Mouse (Mus musculus) intestine, postnatal 0 days (tissue): ENCODE measurements around the gene Ass1. TPM values are rescaled to one million over a fixed set of nuclear protein-coding genes. Genes with fewer than 3 reads are reported as not detected.

Source experiments
- ATAC-seq: fragments of 200-750 bp; cut with Nextera tagmentation; 2 replicates; pipeline ENCODE4 v1.8.0; 2017; ENCODE audit warnings: mild to moderate bottlenecking, moderate TSS enrichment, moderate library complexity
- H3K27ac ChIP-seq: fragments of 300-500 bp; sonication (generic); 2 replicates; pipeline ENCODE4 v1.5.1; 2014; ENCODE audit warnings: mild to moderate bottlenecking, low read depth, low read length, moderate library complexity
- H3K27me3 ChIP-seq: fragments of 300-500 bp; sonication (generic); replicated peaks from 2 replicates; pipeline ENCODE4 v1.6.1; 2014; ENCODE audit warnings: low read length, mixed read lengths; ENCODE audit not compliant: control insufficient read depth, insufficient read depth
- H3K36me3 ChIP-seq: fragments of 300-500 bp; sonication (generic); 2 replicates; pipeline ENCODE4 v1.6.1; 2014; ENCODE audit warnings: mild to moderate bottlenecking, moderate library complexity; ENCODE audit not compliant: control insufficient read depth, insufficient read depth
- H3K4me1 ChIP-seq: fragments of 300-500 bp; sonication (generic); replicated peaks from 2 replicates; pipeline ENCODE4 v1.6.1; 2014; ENCODE audit warnings: antibody characterized with exemption, low read length, mixed read lengths; ENCODE audit not compliant: control insufficient read depth, insufficient read depth
- H3K4me2 ChIP-seq: fragments of 300-500 bp; sonication (generic); replicated peaks from 2 replicates; pipeline ENCODE4 v1.6.1; 2014; ENCODE audit warnings: low read depth, mild to moderate bottlenecking, moderate library complexity
- H3K4me3 ChIP-seq: fragments of 300-500 bp; sonication (generic); 2 replicates; pipeline ENCODE4 v1.5.1; 2014; ENCODE audit warnings: low read depth, low read length
- H3K9ac ChIP-seq: fragments of 300-500 bp; sonication (generic); 2 replicates; pipeline ENCODE4 v1.6.1; 2014; ENCODE audit warnings: mild to moderate bottlenecking, low read depth, low read length
- H3K9me3 ChIP-seq: fragments of 300-500 bp; sonication (generic); 2 replicates; pipeline ENCODE4 v1.6.1; 2016; ENCODE audit warnings: mixed run types; ENCODE audit not compliant: control insufficient read depth
- CTCF ChIP-seq: sonication (generic); IDR thresholded peaks from 2 replicates; pipeline ENCODE4 v1.5.1; 2016; ENCODE audit warnings: low read depth, mild to moderate bottlenecking, control low read depth, antibody characterized with exemption, moderate library complexity
- WGBS: fragments of 180-500 bp; shearing (Covaris S2); extraction: QIAGEN DNeasy Blood & Tissue Kit; methylation state at CpG from one replicate; pipeline ENCODE4 v1.1.7; 2014; 5-methylcytosine and 5-hydroxymethylcytosine counted together
- polyA plus RNA-seq: library from polyadenylated mRNA; unstranded; fragments of >200 nt; fragmentation: Nextera tagmentation; extraction: Ambion mirVana; gene quantifications from 2 replicates; pipeline ENCODE4 v1.2.1, GENCODE M21; 2015

Ass1 gene
- polyA plus RNA-seq, 1 experiment from 2014 or later: 492 TPM

- Histone ChIP-seq H3K9ac (no peak overlapping the region), H3K9me3 (no peaks in the 10 kb centered on the region), H3K27ac (no peak overlapping the region), H3K27me3 (no peaks in the 10 kb centered on the region), H3K4me3 (no peak overlapping the region), H3K36me3 (no peaks in the 10 kb centered on the region), H3K4me2 (no peak overlapping the region), H3K4me1 (no peaks in the 10 kb centered on the region)
- ATAC-seq: no peak
- no peak for TF ChIP-seq CTCF
- WGBS: 86% methylated on average over 7 of the region's 7 CpGs
These were observed 1.1 kb upstream of the Ass1 start for GRCm38 (mm10) chr2:31468857-31469256.

- ATAC-seq: no peak
- no peak overlapping the region for H3K27ac ChIP-seq
These were observed 527 bp upstream of the Ass1 start for GRCm38 (mm10) chr2:31469480-31469879.

GRCm38 (mm10) chr2:31470683-31471385, 827 bp downstream of the Ass1 start:
- Histone ChIP-seq H3K4me1 (no peaks in the 10 kb centered on the region), H3K4me2 (peak overlapping the region; percentile 83), H3K9ac (peak overlapping the region; percentile 58), H3K27ac (peak overlapping the region; percentile 61; the same call in 1 of the 2 replicates), H3K4me3 (peak overlapping the region; percentile 50), H3K27me3 (no peaks in the 10 kb centered on the region), H3K36me3 (peaks cover 10% of the 10 kb centered on the region; the same call in 1 of the 2 replicates), H3K9me3 (no peaks in the 10 kb centered on the region)
- WGBS: 6% methylated on average over 18 of the region's 19 CpGs
- TF ChIP-seq CTCF: no peak
- ATAC-seq: peak; percentile 55

More at GRCm38 (mm10) chr2:31469480-31469879, 527 bp upstream of the Ass1 start:
- WGBS: 37% methylated on average over 7 of the region's 7 CpGs
- H3K4me2 ChIP-seq: peak overlapping the region; percentile 83
- no peaks in the 10 kb centered on the region for H3K27me3 ChIP-seq
- H3K4me3 ChIP-seq: peak overlapping the region; percentile 50
- no peaks in the 10 kb centered on the region for H3K9me3 ChIP-seq
- H3K4me1 ChIP-seq: no peaks in the 10 kb centered on the region
- TF ChIP-seq CTCF: no peak
- no peaks in the 10 kb centered on the region for H3K36me3 ChIP-seq
- no peak overlapping the region for H3K9ac ChIP-seq

- TF ChIP-seq CTCF: no peak
- Histone ChIP-seq H3K9me3 (no peaks in the 10 kb centered on the region), H3K27ac (peak overlapping the region; percentile 41), H3K27me3 (no peaks in the 10 kb centered on the region), H3K4me1 (no peaks in the 10 kb centered on the region), H3K36me3 (peaks cover 18% of the 10 kb centered on the region; the same call in 1 of the 2 replicates), H3K4me3 (peak overlapping the region; percentile 16; the same call in 1 of the 2 replicates), H3K4me2 (peak overlapping the region; percentile 83), H3K9ac (peak overlapping the region; percentile 31; the same call in 1 of the 2 replicates)
- WGBS: 50% methylated on average over 6 of the region's 6 CpGs
- no peak for ATAC-seq
These were observed 1.6 kb downstream of the Ass1 start for GRCm38 (mm10) chr2:31471611-31472010.

DNA sequence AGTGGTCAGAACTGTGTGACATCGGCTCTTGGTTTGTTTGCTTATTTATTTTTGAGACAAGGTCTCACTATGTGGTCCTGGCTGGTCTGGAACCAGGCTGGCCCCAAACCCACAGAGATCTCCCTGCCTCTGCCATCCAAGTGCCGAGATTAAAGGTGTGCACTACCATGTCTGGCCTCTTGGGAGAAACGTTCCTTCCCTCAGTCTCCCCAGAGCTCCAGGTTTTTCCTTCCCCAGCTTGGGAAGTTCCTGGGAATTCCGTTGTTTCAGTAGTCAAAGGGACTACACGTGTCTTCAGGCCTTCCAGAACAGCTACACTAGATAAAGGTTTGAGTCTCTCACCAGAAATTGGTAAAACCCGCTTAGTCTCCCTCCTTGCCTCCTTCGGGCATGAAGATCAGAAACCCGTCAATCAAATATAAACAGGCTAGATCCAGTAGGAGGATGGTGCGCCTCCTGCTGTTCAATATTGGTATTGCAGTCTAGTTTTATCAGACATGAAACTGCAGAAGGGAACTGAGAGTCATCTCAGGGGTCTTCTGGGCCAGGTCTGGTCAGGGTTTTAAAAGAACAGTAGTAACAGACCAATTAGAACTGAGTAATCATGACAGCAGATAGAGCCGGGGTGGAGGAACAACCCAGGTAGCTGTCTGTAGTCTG, 2.5 kb downstream of the Ass1 start:
- Histone ChIP-seq H3K36me3 (peaks cover 27% of the 10 kb centered on the region; the same call in 1 of the 2 replicates), H3K27me3 (no peaks in the 10 kb centered on the region), H3K4me3 (no peak overlapping the region), H3K9ac (no peak overlapping the region), H3K4me1 (no peaks in the 10 kb centered on the region), H3K27ac (0 out of 2 replicates have a peak overlapping the region, but pooled peaks have one; percentile 41), H3K9me3 (no peaks in the 10 kb centered on the region), H3K4me2 (peak overlapping the region; percentile 83)
- no peak for ATAC-seq
- 44% methylated on average over 10 of the region's 10 CpGs for WGBS
- peak; percentile 86 for TF ChIP-seq CTCF

DNA sequence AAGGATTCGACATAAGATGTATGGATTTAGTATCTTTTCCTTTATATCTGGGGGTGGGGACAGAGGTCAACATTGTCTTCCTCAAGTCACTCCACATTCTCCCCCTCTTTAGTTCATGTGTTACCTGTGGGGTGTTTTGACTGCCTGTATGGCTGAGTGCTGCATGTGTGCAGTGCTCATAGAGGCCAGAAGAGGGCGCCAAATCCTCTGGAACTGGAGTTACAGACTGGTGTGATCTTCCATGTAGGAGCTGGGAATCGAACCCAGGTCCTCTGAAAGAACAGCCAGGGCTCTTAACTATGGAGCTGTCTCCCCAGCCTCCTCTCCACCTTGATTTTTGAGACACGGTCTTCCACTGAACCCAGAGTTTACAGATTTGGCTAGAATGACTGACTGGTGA, 3.9 kb downstream of the Ass1 start:
- Histone ChIP-seq H3K36me3 (peaks cover 33% of the 10 kb centered on the region; the same call in 1 of the 2 replicates), H3K4me1 (no peaks in the 10 kb centered on the region), H3K27ac (no peak overlapping the region), H3K4me3 (no peak overlapping the region), H3K27me3 (no peaks in the 10 kb centered on the region), H3K9me3 (no peaks in the 10 kb centered on the region), H3K9ac (no peak overlapping the region), H3K4me2 (peak overlapping the region; percentile 25; the same call in 1 of the 2 replicates)
- no peak for ATAC-seq
- peak; percentile 75 for TF ChIP-seq CTCF
- WGBS: 75% methylated on average over 4 of the region's 4 CpGs
